Mouse (Mus musculus): ENCODE measurements around the gene Nell2. TPM values are rescaled to one million over a fixed set of nuclear protein-coding genes. Genes with fewer than 3 reads are reported as not detected.
"Not testable (repeated sequence)": the region's sequence is repeated elsewhere in the genome, so short reads cannot be mapped to it uniquely, and the experiment has no call there.

Nell2 gene
- polyA plus RNA-seq, 1 experiment from 2014 or later, result 203 TPM

GRCm38 (mm10) chr15:95272167-95272566, 256.2 kb downstream of the Nell2 start:
- no peak for ATAC-seq (replicated peaks)

GRCm38 (mm10) chr15:95259671-95260450, 268.5 kb downstream of the Nell2 start:
- H3K4me3 ChIP-seq, result no peak overlapping the region
- no peak overlapping the region for H3K4me2 ChIP-seq
- no peaks in the 10 kb centered on the region for H3K27me3 ChIP-seq (replicated peaks)
- H3K36me3 ChIP-seq (replicated peaks), result no peaks in the 10 kb centered on the region
- H3K9me3 ChIP-seq, result no peaks in the 10 kb centered on the region
- ATAC-seq (replicated peaks), result no peak
- H3K27ac ChIP-seq, result no peak overlapping the region
- 97% methylated on average over 2 of the region's 2 CpGs for WGBS
- H3K9ac ChIP-seq, result no peak overlapping the region
- H3K4me1 ChIP-seq, result no peaks in the 10 kb centered on the region

More at GRCm38 (mm10) chr15:95272167-95272566, 256.2 kb downstream of the Nell2 start:
- no peaks in the 10 kb centered on the region for H3K27me3 ChIP-seq (replicated peaks)
- H3K4me3 ChIP-seq, result no peak overlapping the region
- no peaks in the 10 kb centered on the region for H3K4me1 ChIP-seq
- 89% methylated on average over 3 of the region's 3 CpGs for WGBS
- no peak overlapping the region for H3K9ac ChIP-seq
- H3K36me3 ChIP-seq (replicated peaks), result no peaks in the 10 kb centered on the region
- no peak overlapping the region for H3K27ac ChIP-seq
- no peak overlapping the region for H3K4me2 ChIP-seq
- H3K9me3 ChIP-seq, result no peaks in the 10 kb centered on the region

GRCm38 (mm10) chr15:95257131-95257530, 271.2 kb downstream of the Nell2 start:
- Histone ChIP-seq H3K4me1 (no peaks in the 10 kb centered on the region), H3K4me2 (no peak overlapping the region), H3K9ac (no peak overlapping the region), H3K9me3 (no peaks in the 10 kb centered on the region), H3K36me3 (replicated peaks) (no peaks in the 10 kb centered on the region), H3K27me3 (replicated peaks) (no peaks in the 10 kb centered on the region), H3K4me3 (no peak overlapping the region), H3K27ac (no peak overlapping the region)
- ATAC-seq (replicated peaks), result no peak
- WGBS, result 71% methylated on average over 9 of the region's 9 CpGs

GRCm38 (mm10) chr15:95245516-95245915, 282.8 kb downstream of the Nell2 start:
- Histone ChIP-seq H3K9me3 (no peaks in the 10 kb centered on the region), H3K27ac (no peak overlapping the region), H3K27me3 (replicated peaks) (no peaks in the 10 kb centered on the region), H3K4me1 (no peaks in the 10 kb centered on the region), H3K9ac (no peak overlapping the region), H3K4me2 (no peak overlapping the region), H3K36me3 (replicated peaks) (no peaks in the 10 kb centered on the region), H3K4me3 (no peak overlapping the region)
- 96% methylated on average over 11 of the region's 11 CpGs for WGBS
- ATAC-seq (replicated peaks), result no peak

GRCm38 (mm10) chr15:95243876-95244275, 284.5 kb downstream of the Nell2 start:
- ATAC-seq (replicated peaks), result no peak
- Histone ChIP-seq H3K4me3 (no peak overlapping the region), H3K27me3 (replicated peaks) (no peaks in the 10 kb centered on the region), H3K27ac (no peak overlapping the region), H3K36me3 (replicated peaks) (peaks cover 6% of the 10 kb centered on the region; the same call in 1 of the 2 replicates), H3K9ac (no peak overlapping the region), H3K9me3 (no peaks in the 10 kb centered on the region), H3K4me1 (no peaks in the 10 kb centered on the region), H3K4me2 (no peak overlapping the region)
- WGBS, result 61% methylated on average over 8 of the region's 8 CpGs

GRCm38 (mm10) chr15:95241161-95241560, 287.2 kb downstream of the Nell2 start:
- no peak overlapping the region for H3K9ac ChIP-seq
- ATAC-seq (replicated peaks), result no peak
- no peaks in the 10 kb centered on the region for H3K4me1 ChIP-seq

GRCm38 (mm10) chr15:95237021-95237420, 291.3 kb downstream of the Nell2 start:
- WGBS, result 95% methylated on average over 2 of the region's 2 CpGs
- not testable (repeated sequence) for H3K4me3 ChIP-seq; ATAC-seq (replicated peaks)

More at GRCm38 (mm10) chr15:95241161-95241560, 287.2 kb downstream of the Nell2 start:
- 54% methylated on average over 3 of the region's 3 CpGs for WGBS
- Histone ChIP-seq H3K36me3 (replicated peaks) (peaks cover 6% of the 10 kb centered on the region; the same call in 1 of the 2 replicates), H3K27me3 (replicated peaks) (no peaks in the 10 kb centered on the region), H3K27ac (no peak overlapping the region), H3K4me2 (no peak overlapping the region), H3K4me3 (no peak overlapping the region), H3K9me3 (no peaks in the 10 kb centered on the region)

GRCm38 (mm10) chr15:95236509-95236908, 291.9 kb downstream of the Nell2 start:
- Histone ChIP-seq H3K9ac (no peak overlapping the region), H3K27ac (no peak overlapping the region), H3K9me3 (no peaks in the 10 kb centered on the region), H3K36me3 (replicated peaks) (peaks cover 6% of the 10 kb centered on the region; the same call in 1 of the 2 replicates), H3K27me3 (replicated peaks) (no peaks in the 10 kb centered on the region), H3K4me1 (no peaks in the 10 kb centered on the region), H3K4me3 (no peak overlapping the region), H3K4me2 (no peak overlapping the region)
- WGBS, result 76% methylated on average over 3 of the region's 3 CpGs
- no peak for ATAC-seq (replicated peaks)

More at GRCm38 (mm10) chr15:95237021-95237420, 291.3 kb downstream of the Nell2 start:
- not testable (repeated sequence) for H3K4me1 ChIP-seq; H3K9ac ChIP-seq; H3K4me2 ChIP-seq; H3K27me3 ChIP-seq (replicated peaks); H3K9me3 ChIP-seq; H3K36me3 ChIP-seq (replicated peaks); H3K27ac ChIP-seq

- no peak overlapping the region for H3K9ac ChIP-seq
- peaks cover 3% of the 10 kb centered on the region; the same call in 1 of the 2 replicates for H3K36me3 ChIP-seq (replicated peaks)
- no peaks in the 10 kb centered on the region for H3K4me1 ChIP-seq
- no peaks in the 10 kb centered on the region for H3K27me3 ChIP-seq (replicated peaks)
- WGBS, result 95% methylated on average over 13 of the region's 13 CpGs
- H3K27ac ChIP-seq, result no peak overlapping the region
- no peaks in the 10 kb centered on the region for H3K9me3 ChIP-seq
- no peak for ATAC-seq (replicated peaks)
- H3K4me3 ChIP-seq, result no peak overlapping the region
- H3K4me2 ChIP-seq, result no peak overlapping the region
Measured at GRCm38 (mm10) chr15:95231171-95231570, 297.2 kb downstream of the Nell2 start.

- WGBS, result 47% methylated on average over 12 of the region's 12 CpGs
- peak; percentile 48 for ATAC-seq (replicated peaks)
- peaks cover 7% of the 10 kb centered on the region; the same call in 1 of the 2 replicates for H3K4me1 ChIP-seq
Measured at GRCm38 (mm10) chr15:95216640-95217365, 311.6 kb downstream of the Nell2 start.

GRCm38 (mm10) chr15:95210551-95210950, 317.8 kb downstream of the Nell2 start:
- Histone ChIP-seq H3K9ac (no peak overlapping the region), H3K4me3 (no peak overlapping the region), H3K27ac (no peak overlapping the region), H3K4me2 (no peak overlapping the region), H3K36me3 (replicated peaks) (no peaks in the 10 kb centered on the region), H3K27me3 (replicated peaks) (no peaks in the 10 kb centered on the region), H3K4me1 (no peaks in the 10 kb centered on the region), H3K9me3 (no peaks in the 10 kb centered on the region)
- 75% methylated on average over 4 of the region's 4 CpGs for WGBS
- no peak for ATAC-seq (replicated peaks)

More at GRCm38 (mm10) chr15:95216640-95217365, 311.6 kb downstream of the Nell2 start:
- Histone ChIP-seq H3K9ac (no peak overlapping the region), H3K4me3 (no peak overlapping the region), H3K27ac (peak overlapping the region; percentile 2; the same call in 1 of the 2 replicates), H3K9me3 (no peaks in the 10 kb centered on the region), H3K27me3 (replicated peaks) (no peaks in the 10 kb centered on the region), H3K4me2 (no peak overlapping the region), H3K36me3 (replicated peaks) (0 out of 2 replicates have a peak, but pooled peaks cover 2% of the 10 kb centered on the region)

GRCm38 (mm10) chr15:95209186-95209585, 319.2 kb downstream of the Nell2 start:
- WGBS, result 92% methylated on average over 4 of the region's 4 CpGs
- H3K4me1 ChIP-seq, result no peaks in the 10 kb centered on the region
- H3K9me3 ChIP-seq, result no peaks in the 10 kb centered on the region
- H3K4me3 ChIP-seq, result no peak overlapping the region
- no peak overlapping the region for H3K9ac ChIP-seq
- no peak overlapping the region for H3K4me2 ChIP-seq
- no peaks in the 10 kb centered on the region for H3K27me3 ChIP-seq (replicated peaks)
- no peak overlapping the region for H3K27ac ChIP-seq
- ATAC-seq (replicated peaks), result no peak
- H3K36me3 ChIP-seq (replicated peaks), result no peaks in the 10 kb centered on the region
